Mouse (Mus musculus) ZHBTc4 (cell line): ENCODE data around the gene Sh2d1b1.

Experiments
- DNase-seq: peaks from one replicate; pipeline ENCODE4 v3.0.0-alpha.2; 2011; ENCODE audit warnings: low read depth, low spot score

The Sh2d1b1 gene

DNA sequence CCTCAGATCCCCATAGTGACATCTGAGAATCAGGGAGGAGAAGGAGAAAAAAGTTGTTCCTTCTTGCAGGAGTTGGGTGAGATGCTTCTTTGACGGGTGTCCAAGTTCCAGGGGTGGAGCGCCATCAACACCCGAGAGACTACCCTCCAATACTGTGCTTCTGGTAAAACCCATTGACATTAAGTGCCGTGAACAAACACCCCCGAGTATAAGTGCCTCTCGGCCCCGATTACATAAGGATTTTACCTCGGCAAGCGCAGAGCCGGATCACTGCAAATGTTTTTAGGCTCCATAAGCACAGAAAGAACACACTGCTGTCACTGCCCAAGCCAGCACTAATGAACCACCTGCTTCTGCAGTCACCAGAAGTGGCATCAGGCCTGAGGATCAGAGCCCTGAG lies 45.9 kb downstream of the Sh2d1b1 start:
- DNase-seq = no peak

DNA sequence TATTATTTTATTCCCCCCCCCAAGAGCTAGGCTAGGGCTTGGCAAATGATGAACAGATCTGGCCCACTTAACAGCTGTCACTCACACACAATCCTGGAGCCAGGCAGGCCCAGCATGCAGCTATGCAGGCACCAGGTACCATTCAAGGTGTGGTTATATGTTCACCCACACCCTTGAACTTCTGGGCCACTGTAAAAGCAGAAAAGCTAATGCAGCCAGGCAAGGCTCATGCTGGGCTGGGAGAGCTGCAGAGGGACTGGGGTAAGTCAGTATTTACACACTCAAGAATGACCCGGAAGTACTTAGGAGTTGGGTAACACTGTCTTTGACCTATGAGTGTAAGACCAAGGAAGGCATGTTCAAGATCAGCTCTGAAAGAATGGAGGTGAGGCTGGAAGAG lies 47.2 kb downstream of the Sh2d1b1 start:
- no peak for DNase-seq

DNA sequence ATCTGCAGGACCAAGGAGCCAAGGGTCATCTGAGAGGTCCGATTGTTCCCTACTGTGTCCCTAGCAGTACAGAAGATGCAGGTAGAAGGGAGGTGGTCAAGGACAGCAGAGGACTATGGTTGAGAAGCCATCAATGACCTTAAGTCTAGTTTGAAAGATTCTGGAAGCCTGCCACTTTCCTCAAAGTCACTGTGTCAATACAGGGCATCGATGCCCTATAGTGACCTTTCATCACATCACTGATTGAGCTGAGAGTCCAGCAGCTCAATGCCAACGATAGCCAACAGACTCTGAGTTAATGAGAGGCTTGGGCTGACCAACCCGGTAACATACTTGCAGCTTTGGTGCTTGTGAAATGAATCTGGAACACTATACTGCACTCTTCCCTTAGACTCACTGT lies 48.2 kb downstream of the Sh2d1b1 start:
- no peak for DNase-seq

DNA sequence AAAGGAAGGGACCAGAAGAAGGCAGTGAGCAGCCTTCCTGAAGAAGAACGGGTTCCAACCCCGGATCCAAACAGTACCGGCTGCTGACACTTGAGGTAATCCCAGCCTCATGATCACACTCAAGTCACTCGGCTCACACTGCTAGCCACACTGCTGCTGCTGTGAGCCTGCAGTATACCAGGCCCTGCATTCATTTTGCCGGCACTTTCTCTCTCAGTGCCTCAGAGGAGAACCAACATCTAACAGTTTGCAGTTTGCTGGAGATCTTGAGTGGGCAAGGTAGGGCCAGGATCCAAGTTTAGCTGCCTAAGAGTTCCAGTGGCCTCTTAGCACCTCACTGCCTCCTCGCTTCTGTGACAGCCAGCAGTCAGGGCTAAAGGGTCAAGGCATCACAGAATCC lies 54.8 kb downstream of the Sh2d1b1 start:
- DNase-seq = no peak

DNA sequence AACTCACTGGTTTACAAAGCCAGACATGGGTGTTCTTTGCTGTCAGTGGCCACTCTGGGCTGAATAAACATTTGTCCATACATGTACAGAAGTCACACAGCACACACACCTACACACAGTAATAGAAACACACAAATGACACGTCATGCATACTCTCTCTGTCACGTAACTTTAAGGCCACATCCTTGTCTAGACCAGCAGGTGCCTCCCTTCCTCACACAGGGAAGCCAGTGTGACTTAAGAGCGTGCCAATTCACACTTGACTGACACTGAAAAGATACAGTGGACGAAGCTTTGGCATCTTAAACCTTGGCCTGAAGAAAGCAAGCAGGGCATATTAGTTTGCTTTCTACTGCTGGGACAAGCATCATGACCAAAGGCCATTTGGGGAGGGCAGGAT lies 55.7 kb downstream of the Sh2d1b1 start:
- DNase-seq = no peak
